Mouse (Mus musculus): ENCODE results near the gene Serinc3.
A peak's percentile ranks its signal among the peaks of the same experiment; 100 is the strongest.
"Not testable (repeated sequence)": the region's sequence is repeated elsewhere in the genome, so short reads cannot be mapped to it uniquely, and the experiment has no call there.

Gene Serinc3

DNA sequence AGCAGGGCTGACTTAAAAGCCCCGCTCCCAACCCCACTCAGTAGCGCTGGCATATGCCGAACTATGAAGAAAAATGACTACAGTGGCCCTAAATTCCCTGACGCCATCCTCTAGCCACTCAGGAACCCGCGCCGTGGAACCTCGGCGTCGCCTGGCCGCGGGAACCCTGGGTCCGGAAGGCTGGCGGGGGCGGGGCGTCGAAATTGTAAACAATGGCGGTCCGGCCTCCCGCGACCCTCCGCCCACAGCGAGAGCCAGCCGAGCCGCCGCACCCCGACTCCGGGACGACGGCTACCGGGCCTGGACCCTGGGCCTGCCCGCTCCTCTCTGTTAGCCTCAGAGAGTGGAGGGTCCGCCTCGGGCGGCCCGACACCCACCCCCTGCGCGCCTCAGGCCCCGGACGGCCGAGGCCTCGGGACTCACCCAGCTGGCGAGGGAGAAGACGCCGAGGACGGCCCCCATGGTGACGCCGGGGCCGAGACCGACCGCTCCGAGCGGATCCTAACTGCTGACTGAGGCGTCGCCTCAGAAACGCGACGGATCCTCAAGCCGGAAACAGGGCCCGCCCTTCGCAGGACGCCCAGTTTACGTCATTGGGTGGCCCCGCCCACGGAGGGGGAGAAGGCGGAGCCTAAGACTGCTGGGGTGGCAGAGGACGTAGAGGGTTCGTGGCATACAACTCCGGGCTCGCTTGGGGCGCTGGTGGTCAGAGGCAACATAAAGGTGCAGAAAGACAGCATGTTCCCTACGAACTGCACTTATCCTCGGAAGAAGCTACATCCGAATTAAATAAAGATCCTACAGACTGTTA, at the start of gene Serinc3:
Serinc3 (minus strand) TSS at position 557 of the 811 bp plus-strand sequence.
- DNase-seq, result peak; percentile 99

DNA sequence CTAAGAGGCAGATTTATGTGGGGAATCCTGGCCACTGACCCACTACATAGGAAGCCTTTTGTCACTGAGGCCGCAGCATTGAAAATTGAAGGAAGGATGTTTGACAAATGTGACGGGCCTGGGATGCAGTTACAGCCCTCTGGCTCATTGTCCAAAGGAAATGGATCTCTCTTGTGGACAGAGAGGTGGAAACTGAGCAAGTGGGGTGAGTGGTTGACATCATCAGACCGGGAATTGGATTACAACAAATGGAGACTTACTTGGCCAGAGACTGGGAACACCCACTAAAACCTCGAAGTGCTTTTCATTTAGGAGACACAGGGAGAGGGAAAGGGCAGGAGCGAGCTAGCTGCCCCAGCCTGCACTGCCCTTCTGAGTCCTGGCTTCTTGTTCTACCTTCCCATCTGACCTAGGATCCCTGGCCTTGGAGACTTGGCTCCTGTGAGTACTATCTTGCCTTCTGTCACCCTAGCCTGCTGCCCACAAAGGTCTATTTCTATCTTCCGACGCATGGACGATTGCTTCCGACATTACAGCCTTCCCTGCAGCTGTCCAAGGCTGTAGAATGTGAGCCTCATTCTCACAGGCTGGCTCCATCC, 48.9 kb upstream of the Serinc3 start:
- peak; percentile 41 to 47 for DNase-seq

DNA sequence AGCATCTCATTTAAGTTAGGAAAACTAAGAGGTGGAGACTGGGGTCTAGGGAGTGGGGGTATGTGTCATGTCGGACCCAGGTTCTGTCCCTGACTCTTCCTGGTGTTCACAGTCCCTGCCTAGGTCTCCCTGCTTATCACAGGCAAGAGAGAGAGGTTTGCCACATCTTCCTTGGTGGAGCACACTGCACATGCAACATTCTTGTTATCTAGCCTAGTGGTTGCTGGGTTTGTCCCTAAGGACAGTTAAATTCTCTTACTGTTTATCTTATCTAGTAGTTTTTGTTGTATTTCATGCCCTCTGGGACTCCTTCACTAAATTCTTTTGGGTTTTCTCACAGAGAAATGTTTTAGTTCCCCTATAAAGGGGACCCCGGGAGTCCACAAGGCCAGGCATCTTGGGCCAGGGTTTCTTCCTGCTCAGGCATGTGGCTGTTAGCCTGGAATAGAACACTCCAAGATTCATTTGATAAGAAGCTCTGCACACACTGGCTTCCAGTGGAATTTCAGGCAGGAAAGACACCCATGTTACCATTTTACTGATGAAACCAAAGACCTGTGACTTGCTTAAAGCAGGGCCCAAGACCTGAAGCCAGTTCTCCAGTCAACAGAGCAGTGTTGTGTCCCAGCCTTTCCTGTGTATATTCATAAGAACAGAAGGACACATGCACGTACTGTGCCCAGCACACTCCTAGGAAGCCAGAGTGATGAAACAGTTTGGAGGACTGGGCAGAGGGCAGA, 48.1 kb upstream of the Serinc3 start:
- no peak for DNase-seq

DNA sequence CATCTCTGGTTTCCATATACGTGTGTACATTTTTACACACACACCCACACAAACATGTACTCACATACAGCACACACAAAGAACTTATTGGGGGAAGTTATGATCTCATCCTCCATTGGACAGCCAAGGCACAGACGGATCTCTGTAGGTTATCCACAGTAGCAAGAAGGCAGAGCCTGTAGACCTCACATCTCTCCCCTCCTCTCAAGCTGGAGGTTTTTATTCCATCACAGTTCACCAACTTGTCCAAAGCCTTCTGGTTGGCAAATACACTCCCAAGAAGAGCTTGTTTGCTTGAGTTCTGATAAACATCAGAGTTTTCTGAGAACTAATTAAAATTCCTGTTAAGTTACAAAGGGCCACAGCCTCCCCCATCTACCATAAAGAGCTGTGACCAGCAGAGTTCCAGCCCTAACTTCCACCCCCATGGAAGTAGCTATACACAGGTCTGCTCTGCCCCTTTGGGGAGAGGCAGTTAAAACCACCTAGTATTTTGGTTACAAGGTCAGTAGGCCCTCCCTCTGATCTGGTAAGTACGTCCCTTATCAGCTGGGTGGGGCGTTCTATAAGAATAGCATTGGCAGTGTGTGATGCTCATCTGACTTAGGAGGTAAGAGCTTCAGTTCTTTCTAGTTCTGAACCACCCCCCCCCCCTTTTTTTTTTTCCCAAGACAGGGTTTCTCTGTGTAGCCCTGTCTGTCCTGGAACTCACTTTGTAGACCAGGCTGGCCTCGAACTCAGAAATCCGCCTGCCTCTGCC, 47.1 kb upstream of the Serinc3 start:
- no peak for DNase-seq

DNA sequence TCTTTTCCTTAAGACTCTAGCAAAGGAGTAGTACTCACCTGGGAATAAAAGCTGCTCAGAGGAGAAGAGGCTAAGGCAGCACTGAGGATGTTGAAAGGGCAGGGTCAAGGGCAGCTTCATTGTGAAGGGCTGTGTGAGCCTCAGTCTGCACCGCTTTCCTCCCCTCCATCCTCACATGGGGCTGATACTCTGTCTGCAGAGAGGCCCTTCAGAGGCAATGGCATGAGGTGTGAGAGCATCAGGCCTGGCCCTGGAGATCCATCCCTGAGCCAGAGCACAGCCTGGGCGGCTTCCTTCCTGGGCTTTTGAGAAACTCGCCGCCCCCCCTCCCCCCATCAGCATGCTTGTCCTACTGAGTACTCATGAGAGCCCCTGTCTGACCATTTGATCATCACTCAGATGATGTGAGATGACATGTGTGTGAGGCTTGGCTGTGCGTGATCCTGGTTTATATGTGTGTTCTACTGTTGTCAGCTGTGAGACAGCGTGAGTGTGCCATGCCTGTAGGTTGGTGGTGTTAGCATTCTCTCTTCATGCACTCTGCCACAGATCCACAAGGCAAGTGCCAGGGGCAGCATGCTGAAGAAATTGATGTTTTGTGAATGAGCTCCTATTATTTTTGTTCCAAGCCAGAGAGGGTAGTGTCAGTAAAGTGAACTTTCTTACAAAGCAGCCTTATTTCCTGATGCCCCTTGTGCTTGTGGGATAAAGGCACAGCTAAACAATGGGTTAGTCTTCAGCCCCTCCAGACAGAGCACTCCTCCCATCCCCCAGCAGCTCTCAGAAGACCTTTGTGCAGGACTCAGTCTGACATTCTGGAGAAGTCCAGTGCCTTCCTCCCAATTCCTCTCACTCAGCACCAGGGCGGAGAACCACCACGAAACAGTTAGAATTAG, 45.7 kb upstream of the Serinc3 start:
- DNase-seq, result no peak

DNA sequence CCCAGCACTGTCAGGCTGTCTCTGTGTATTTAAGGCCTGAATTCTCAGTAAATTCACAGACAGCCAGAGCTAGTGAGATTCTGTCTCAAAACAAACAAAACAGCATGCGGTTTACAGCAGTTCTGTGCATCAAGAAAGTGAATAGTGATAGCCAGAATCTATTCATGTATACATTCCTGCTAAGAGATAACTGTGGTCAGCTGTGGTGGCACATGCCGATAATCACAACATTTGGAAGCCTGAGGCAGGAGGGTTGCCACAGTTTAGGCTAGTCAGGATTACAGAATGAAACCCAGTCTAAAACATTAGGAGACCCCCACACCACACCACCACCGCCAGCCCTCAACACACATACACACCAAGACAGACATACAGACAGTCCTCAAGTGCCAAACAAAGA, 44.8 kb upstream of the Serinc3 start:
- DNase-seq, result no peak

DNA sequence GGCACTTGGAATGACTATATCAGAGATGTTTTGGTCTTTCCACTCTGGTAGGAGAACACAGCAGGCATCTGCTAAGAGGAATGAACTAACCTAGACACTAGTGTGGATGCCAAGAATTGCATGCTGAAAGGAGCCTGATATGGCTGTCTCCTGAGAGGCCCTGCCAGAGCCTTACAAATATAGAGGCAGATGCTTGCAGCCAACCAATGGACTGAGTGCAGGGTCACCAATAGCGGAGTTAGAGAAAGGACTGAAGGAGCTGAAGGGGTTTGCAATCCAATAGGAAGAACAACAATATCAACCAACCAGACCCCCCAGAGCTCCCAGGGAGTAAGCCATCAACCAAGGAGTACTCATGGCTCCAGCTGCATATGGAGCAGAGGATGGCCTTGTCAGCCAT, 43.4 kb upstream of the Serinc3 start:
- DNase-seq, result not testable (repeated sequence)

DNA sequence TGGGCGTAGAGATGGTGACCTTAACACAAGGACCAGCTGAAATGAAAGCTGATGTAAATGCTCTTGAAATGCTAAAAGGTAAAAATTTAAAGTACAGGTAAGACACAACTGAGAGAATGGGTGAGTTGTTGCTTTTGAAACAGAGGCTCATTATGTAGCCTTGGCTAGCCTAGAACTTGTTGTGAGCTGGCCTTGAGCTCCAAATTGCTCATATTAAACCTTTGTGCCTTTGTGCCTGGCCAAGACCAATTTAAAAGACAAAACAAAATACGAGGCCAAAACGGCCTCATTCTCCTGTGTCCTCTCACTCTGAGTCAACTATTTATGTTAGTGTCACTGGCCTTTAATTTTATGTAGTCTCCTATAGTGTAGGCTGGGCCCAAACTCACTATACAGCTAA, 42.0 kb upstream of the Serinc3 start:
- DNase-seq, result no peak

DNA sequence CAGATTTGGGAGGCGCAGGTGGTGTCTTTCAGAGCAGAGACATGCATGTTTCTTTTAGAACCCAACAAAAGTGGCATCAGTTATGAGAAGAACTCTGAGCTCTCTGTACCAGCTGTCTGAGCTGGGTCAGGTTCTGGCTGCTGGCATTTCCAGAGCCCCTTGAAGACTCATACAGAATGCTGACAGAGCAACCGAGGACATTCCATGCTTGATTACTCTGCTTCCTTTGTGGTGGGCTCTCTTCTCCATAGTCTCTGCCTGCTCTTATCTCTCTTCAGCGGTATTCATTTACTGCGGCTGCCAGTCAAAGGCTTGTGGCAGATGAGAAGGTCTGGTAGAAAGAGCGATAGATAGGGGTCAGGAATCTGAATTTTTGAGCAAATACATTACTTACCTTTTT, 41.3 kb upstream of the Serinc3 start:
- DNase-seq, result no peak

DNA sequence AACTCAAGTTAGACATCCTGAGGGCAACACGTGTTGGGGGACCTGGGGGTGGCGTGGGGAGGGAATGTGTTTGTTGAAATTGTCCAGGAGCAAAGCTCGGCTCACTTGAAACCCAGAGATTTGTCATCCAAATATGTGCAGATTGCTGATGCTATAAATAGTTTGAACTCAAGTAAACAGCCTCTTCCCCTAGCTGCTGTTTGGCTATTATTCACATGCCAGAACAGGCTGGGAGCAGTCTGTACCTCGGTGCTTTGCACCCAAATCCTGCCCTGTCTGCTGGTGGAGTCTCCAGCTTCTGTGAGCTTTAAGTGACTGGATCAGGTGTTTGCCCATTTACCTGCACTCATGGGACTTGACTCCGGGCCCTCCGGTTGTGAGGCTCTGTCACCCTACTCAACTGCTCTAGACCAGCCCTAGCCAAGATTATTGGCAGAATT, 40.9 kb upstream of the Serinc3 start:
- DNase-seq, result peak; percentile 72 to 75

DNA sequence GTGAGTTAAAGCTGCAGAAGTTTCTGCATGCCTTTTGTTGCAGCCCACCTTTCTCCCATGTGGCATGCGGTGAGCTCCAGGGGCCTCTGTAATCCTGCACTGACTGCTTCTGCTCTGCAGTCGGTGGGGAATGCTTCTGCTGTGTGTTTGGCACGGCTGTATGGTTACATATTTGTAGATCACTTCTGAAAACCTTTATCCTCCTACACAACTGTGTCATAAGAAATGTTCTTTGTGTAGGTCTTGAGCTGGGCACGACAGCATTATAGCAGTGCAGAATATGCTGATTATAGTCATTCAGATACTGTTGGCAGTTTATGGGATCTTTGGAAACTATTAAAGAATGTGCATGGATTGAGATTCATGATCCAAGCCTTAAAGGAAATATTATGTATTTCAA, 40.4 kb upstream of the Serinc3 start:
- DNase-seq, result no peak

DNA sequence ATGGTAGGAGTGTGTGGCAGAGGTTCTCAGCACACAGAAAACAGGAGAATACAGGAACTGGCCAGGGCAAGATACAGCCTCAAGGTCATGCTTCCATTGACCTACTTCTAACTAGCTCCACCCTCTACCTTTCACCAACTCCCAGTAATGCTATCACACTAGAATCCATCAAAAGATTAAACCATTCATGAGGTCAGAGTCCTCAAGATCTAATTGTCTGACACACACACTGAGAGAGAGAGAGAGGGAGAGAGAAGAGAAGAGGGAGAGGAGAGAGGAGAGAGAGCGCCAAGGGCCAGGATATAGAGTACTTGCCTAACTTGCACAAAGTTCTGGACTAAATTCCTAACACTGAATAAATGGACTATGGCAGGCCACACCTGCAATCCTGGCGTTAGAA, 37.4 kb upstream of the Serinc3 start:
- no peak for DNase-seq

DNA sequence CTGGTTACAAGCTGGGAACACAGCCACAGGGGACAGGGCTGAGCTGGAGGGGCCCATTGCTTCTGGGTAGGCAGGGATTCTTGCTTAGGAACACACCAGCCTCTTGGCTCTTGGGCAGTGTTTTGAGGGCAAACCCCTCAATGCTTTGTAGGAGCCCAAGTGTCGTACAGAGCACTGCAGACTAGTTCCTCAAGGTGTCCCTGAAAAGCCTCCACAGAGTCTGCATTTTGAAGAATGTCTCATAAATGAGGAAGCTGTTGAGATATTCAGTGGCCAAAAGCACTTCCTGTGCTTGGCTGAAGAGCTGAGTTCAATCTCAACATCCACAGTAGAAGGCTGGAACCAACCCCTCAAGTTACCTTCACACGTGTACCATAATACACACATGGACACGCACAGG, 31.8 kb upstream of the Serinc3 start:
- no peak for DNase-seq

DNA sequence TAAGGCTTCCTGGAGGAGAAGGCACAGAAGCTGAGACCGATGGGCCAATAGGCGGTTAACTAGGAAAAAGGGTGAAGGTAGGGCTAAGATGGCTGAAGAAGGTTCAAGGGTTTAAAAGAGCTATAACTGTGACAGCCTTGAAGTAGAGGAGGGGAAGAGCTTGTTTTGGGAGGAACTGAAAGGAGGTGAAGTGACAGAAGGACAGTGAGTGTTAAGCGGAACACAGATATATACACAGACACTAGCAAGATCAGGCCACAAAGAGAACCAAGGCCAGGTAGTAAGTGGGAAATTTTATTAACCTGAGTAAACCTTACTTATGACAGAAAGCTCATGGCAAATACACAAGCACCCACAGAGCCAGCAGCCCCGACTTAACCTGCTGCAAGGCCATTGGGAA, 31.4 kb upstream of the Serinc3 start:
- DNase-seq, result no peak

DNA sequence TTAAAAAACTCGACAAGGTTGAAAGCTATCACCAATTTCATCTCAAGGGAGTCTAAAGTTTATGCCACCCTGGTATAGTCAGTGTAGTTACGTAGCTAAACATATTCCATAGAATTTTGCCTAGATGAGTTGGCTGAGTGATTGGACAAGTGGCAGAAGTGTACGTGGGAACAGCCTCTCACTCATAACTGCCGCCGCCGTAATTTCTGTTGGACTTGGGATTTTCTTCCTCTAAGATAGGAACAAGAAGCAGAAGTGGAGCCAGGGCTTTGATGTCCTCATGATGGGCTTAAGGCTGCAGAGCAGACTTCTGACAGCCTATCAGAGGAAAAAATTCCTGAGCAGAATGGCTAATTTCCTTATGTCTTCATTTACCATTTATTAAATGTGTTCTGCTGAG, 30.7 kb upstream of the Serinc3 start:
- DNase-seq, result peak in 1 of 2 experiments; percentile 49

DNA sequence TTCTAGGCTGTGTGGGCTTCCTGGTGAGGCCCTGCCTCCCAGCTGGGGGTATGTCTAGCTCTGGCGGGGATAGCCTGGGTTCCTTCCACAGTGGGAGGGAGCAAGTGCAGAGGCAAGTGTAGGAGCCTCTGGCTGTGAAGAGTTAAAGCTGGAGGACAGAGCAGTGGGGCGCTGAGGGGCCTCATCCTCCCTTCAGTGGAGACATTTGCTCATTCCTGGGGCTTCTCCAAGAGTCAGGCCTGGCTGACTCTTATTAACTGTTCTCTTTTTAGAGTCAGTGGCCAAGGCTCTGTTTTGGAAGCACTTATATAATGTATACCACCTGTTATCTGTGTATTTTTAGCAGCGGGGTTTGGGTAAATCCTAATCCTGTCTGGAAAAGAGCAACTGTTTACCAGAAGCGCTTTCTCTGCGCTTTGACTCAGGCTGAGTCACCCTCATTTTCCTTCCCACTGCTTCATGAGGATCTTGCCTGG, 30.3 kb upstream of the Serinc3 start:
- peak; percentile 70 to 79 for DNase-seq

DNA sequence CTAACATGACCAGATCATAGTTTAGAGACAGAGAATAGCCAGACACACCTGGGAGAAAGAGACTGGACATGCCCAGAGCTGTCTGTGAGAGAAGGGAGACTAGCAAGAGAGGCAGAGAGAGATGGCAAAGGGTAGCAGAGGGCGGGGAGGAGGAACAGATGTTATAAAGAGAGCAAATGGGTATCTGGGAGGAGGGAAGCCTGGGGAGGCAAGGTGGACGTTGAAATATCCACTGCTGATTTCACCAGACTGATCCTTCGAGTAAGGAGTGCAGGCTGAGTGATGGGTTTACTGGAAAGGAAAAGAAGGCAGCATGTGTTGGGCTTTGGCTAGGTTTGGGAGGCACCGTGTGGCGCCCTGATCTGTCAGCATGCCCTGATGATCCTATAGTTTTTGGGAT, 29.5 kb upstream of the Serinc3 start:
- no peak for DNase-seq

DNA sequence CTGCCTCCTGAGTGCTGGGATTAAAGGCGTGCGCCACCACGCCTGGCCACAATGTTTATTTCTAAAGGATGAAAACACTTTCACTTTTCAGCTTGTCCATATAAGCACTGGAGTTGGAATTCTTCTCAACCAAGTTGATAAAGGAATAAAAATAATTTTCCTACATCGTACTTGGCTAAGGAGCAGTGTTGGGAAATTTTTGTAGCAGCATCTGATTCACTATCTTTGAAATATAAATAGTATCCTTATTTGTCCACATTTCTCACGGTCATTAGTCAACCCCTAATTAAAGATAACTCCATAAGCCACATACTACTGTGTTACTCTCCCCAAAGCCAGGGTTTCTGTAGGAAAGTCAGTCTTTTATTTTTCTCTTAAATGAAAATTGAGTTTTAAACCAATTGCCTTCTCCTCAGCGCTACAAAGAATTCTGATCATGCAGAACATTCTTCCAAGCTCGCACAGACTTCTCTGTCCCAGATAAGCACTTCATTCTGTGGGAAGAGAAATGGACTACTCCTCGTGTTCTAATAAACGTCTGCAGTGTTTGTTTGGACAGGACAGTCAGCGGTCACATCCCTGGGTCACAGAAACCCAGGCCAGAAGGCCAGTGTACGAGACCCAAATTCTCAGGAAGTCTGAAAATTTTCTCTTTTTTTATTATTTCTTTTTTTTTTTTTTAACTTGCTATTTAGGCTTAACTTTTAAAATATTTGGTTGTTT, 26.1 kb upstream of the Serinc3 start:
- no peak for DNase-seq

DNA sequence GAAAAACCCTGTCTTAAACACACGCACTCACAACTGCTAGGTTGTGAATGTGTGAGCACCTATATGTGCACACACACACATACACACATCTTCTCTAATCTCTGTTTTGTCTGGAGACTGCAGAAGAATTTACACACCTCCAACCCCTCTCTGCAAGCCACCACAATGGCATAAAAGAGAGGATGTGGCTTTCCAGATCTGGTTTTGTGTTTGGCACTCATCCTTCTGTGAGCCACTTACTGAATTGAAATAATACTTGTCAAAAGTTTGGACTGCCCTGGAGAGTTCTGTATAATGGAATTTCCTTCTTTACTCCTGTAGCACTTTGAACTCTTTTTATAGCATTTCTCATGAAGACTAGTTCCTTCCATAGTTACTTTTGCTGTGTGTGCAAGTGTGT, 22.1 kb upstream of the Serinc3 start:
- no peak for DNase-seq

DNA sequence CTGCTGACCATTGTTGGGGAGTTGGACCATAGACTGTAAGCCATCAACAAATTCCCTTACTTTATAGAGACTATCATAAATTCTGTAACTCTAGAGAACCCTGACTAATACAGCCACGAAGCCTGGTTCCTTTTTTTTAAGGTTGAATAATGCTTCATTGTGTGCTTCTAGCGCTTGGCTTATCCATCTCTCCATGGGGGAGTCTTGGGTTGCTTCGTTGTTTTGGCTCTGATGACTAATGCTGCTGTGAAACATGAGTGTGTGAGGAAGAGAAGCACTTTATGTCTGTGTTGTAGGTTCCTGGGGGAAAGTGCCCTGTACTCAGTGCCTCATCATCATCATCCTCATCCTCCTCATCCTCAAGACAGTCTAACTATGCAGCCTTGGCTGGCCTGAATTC, 19.0 kb upstream of the Serinc3 start:
- DNase-seq, result no peak

DNA sequence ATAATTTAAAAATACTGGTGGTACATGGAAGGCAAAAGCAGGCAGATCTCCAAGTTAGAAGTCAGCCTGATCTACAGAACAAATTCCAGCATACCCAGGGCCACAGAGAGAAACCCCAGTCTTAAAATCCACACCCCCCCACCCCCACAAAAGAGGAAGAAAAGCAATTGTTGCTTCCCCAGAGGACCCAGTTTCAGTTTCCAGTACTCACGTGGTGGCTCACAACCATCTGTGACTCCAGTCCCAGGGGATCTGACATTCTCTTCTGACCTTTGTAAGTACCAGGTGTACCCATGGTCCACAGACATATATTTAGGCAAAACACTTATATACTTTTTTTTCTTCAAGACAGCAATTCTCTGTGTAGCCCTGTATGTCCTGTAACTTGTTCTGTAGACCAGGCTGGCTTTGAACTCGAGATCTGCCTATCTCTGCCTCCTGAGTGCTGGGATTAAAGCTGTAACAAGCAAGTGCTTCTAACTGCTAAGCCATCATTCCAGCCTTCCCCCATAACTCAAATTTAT, 17.8 kb upstream of the Serinc3 start:
- DNase-seq, result no peak

Measured in cerebellum, adult 18-20 months (tissue).